Mouse (Mus musculus) CH12F3 (cell line): ENCODE measurements around the gene Rbm20.

Experiments used
- in situ Hi-C: fragments of 300-500 bp; cut with MboI; formaldehyde crosslinking; loops from 2 replicates; pipeline ENCODE4 v1.14.3; 2020; ENCODE audit warnings: low sequenced_read_pairs

Rbm20 gene

GRCm38 (mm10) chr19:53752993-53753392 is 75.9 kb downstream of the Rbm20 start:
- in situ Hi-C loops, result loop anchor here (25.0 kb wide), 1 partner anchor 1309 kb away; no protein-coding TSS in a partner anchor

DNA sequence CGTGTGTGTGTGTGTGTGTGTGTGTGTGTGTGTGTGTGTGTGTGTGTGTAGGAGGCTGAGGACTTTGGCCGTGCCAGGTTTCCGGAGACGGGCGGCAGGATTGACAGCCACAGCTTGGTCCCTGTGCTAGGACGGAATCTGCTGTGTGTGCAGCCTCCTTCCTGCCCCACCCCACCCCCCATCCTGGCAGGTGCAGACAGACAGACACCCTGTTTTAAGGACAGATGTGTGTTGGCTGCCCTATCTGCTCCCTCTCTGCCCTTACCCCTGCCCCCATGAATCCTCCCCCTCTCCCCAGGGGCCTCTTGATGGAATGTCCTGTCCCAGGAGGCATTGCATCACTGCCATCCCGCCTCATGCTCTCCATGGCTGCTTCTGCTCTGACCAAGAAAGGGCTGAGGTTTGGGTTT is 77.3 kb downstream of the Rbm20 start:
- in situ Hi-C loops, result loop anchor here (25.0 kb wide), 1 partner anchor 1308 kb away; no protein-coding TSS in a partner anchor

- in situ Hi-C loops, result loop anchor here (25.0 kb wide), 1 partner anchor 1307 kb away; no protein-coding TSS in a partner anchor
These were observed 78.2 kb downstream of the Rbm20 start for GRCm38 (mm10) chr19:53755346-53755745.

DNA sequence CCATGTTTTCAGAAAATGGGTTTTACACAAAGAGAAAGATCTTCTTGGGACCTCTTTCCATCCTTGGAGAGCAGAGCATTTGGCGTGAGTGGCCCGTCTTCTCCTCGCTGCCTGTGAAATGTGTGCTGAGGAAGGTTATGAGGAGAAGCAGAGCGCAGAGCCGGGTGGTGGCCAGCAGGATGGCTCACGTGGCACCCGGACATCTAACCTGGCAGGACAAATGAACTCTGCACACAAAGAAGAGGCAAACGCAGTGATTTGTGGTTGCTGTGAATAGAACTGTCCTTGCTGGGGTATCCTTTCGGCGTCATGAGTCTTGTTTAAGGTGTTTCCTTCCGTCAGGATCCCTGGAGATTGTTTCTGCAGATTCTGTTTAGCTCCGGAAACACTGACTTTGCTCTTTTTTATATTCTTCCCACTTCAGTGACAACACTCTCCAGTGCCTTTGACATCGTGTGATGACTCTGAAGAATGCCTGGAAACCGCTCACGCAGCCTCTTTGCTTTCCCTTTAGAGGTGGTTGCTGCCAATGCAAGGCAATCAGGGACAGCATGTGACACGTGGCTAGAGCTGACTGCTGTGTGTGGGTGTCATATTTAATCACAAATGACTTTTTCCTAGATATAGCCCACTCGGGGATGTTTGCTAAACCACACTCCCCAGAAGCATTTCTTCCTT is 80.5 kb downstream of the Rbm20 start:
- in situ Hi-C loops, result loop anchor here (25.0 kb wide), 1 partner anchor 1305 kb away; no protein-coding TSS in a partner anchor

DNA sequence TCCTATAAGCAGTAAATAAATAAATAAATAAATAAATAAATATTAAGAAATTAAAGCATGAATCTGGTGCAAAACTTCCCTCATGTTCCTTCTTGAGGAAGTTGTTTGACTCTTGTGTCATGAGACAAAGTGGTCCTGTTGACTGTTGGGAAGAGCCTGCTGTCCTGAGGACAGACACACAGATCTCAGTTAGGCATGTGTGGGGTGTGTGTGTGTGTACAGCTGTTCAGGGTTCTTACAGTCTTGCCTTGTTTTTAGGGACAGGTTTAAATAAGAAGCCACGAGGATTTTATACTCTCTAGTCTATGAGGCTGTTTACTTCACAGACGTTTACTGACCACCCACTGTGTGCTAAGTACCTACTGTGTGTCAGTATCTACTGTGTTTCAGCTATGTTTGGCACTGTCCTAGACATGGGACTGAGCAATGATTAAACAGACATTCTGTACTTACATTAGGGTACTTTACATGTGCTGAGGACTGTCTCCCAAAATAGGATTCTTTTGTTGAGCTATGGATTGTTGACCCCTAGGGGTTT is 81.8 kb downstream of the Rbm20 start:
- in situ Hi-C loops, result loop anchor here (25.0 kb wide), 1 partner anchor 1303 kb away; no protein-coding TSS in a partner anchor

- in situ Hi-C loops, result loop anchor here (25.0 kb wide), 1 partner anchor 1302 kb away; no protein-coding TSS in a partner anchor
These were observed 83.3 kb downstream of the Rbm20 start for GRCm38 (mm10) chr19:53760125-53761101.

GRCm38 (mm10) chr19:53762749-53763438 is 85.8 kb downstream of the Rbm20 start:
- in situ Hi-C loops, result loop anchor here (25.0 kb wide), 1 partner anchor 1299 kb away; no protein-coding TSS in a partner anchor

DNA sequence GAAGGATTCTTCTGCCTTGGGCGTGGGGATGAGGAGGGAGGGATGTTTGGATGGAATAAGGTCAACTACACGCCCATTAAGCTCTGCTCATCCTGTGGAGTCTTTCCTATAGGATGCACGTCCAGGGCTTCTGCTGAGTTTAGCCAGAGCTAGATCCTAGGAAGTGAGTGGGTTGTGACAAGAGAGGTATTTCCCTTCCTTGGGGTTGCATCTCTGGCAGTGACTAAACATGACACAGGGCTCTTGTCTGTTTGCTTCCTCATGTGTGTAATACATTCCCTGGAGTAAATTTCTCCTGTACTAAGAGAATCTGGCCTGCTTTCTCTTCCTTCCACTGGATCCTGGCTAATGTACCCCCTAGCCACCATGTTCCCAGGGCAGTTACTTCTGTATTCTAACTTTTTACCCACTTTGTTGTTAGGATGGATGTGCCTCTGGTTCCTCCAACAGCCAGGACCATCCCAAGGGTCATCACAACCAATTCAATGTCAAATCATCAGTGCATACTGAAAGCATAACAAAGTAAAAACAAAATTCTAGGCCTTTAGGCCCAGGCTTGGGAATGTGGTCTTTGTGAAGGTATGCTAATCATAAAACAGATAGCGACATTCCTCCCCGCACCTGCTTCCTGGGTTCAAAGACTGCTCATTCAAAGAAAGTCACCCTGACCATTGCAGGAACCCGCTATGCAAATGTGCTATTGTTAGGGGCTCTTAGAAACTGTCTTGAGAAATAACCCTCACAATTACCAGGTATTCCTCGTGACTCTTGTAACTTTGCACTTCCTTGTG is 87.8 kb downstream of the Rbm20 start:
- in situ Hi-C loops, result loop anchor here (25.0 kb wide), 1 partner anchor 1297 kb away; no protein-coding TSS in a partner anchor

- in situ Hi-C loops, result loop anchor here (25.0 kb wide), 1 partner anchor 1294 kb away; no protein-coding TSS in a partner anchor
These were observed 91.4 kb downstream of the Rbm20 start for GRCm38 (mm10) chr19:53768478-53768877.

GRCm38 (mm10) chr19:53773937-53774640 is 97.0 kb downstream of the Rbm20 start:
- in situ Hi-C loops, result loop anchor here (25.0 kb wide), 1 partner anchor 1288 kb away; no protein-coding TSS in a partner anchor

DNA sequence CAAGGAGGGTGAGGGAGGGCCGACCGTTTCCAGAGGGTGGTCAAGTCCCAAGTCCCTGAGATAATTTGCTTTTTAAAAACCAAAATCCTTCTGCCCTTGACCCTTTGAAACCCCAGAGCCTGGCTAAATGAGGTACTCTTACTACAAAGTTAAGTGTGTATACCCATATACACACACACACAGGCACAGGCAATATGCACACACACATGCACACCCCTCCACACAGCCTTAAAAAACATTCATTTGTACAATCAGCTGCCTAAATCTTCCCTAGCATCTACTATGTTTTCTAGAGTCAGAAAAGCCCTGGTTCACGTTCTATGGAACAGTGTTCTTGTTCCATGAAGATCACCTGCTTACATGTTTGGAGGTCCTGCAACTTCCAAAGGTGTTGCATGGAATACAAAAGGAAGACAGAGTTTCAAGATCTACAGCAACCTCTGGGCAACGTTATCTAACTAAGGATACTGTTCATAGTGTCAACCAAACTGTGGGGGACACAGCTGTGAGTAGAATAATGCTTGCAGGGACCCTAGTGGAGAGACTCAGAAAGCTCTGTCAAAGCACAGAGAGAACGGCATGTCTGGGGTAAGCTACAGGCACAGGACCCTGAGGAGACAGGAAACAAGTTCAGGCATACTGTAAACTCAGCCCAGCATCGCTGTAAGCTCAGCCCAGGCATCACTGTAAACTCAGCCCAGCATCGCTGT is 97.7 kb downstream of the Rbm20 start:
- in situ Hi-C loops, result loop anchor here (25.0 kb wide), 1 partner anchor 1288 kb away; no protein-coding TSS in a partner anchor

DNA sequence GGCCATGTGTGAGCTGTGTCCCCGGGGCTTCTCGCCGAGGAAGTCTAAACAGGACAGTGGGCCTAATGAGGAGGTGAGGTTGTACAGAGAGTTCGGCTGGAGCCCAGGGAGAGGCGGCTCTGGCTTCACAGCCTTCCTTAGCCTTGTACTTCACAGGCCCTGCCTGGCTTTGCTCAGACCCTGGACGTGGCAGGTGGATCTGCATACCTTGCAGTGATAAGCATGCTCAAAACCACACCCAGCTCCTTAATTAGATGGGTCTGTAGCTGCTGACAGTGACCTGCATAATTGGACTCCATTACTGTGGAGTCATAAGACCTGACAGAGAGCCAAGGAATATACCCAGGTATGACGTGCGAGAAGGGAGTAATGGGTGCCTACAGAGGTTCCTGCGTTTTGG is 102.3 kb downstream of the Rbm20 start:
- in situ Hi-C loops, result no loop called here

- in situ Hi-C loops, result no loop called here
These were observed 102.7 kb downstream of the Rbm20 start for GRCm38 (mm10) chr19:53779818-53780217.

DNA sequence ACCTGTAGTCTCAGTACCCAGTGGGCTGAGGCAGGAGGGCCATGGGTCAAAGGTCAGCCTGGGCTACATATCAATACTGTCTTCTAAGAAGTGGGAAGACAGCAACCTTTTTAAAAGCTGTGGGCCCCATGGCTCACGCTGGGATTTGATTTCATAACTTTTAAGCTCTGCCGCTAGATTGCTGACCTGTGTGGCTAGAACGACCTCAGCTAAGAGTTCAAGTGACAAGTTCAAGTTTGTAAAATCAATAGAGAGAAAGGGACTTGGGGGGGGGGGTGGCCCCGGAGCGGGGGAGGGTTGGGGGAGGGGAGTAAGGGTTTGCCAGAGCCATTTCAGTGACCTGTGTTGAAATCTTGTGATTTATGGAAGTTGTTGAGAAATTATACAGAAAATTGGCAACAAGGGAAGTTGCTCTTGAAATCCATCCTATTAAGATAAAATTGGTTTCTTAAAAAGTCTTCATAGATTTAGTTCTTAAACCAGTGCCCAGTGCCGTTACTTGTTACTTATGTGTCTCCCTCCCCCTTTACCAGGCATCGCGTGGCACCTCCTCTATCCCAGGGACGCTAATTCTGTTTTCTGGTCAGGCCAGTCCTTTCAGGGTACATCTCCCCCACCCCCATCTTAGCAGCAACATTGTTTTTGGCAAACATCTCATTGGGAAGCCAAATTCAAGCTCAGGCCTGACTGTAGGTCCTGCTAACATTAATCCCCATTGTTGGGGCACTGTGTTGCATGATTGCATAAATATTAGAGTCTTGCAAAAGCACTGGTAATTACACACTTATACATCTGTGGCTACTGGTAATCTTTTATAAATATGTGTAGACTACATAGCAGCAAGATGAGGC is 103.9 kb downstream of the Rbm20 start:
- in situ Hi-C loops, result no loop called here

DNA sequence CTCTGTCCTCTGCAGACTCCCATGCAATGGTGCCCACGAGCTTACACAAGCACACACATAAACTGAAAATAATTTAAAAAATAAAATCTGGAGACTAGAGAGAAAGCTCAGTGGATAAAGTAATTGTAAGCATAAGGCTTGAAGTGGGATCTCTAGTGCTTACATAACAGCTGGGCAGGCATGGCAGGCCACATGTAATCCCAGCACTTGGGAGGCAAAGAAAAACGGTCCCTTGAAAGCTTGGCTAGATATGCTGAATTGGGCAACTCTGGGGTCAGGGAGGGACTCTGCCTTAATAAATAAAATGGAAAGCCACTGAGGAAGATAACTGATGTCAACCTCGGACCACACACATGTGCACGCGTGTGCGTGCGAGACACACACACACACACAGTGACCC is 104.7 kb downstream of the Rbm20 start:
- in situ Hi-C loops, result no loop called here

GRCm38 (mm10) chr19:53785352-53785751 is 108.2 kb downstream of the Rbm20 start:
- in situ Hi-C loops, result no loop called here

GRCm38 (mm10) chr19:53786239-53786638 is 109.1 kb downstream of the Rbm20 start:
- in situ Hi-C loops, result no loop called here
